Mouse (Mus musculus) urinary bladder, postnatal 25 days (tissue): ENCODE measurements around the gene Chd2.
"Not testable (repeated sequence)": the region's sequence is repeated elsewhere in the genome, so short reads cannot be mapped to it uniquely, and the experiment has no call there.

Experiments used
- DNase-seq: peaks from one replicate; pipeline ENCODE4 v3.0.0; 2022; ENCODE audit warnings: low spot score

The Chd2 gene

DNA sequence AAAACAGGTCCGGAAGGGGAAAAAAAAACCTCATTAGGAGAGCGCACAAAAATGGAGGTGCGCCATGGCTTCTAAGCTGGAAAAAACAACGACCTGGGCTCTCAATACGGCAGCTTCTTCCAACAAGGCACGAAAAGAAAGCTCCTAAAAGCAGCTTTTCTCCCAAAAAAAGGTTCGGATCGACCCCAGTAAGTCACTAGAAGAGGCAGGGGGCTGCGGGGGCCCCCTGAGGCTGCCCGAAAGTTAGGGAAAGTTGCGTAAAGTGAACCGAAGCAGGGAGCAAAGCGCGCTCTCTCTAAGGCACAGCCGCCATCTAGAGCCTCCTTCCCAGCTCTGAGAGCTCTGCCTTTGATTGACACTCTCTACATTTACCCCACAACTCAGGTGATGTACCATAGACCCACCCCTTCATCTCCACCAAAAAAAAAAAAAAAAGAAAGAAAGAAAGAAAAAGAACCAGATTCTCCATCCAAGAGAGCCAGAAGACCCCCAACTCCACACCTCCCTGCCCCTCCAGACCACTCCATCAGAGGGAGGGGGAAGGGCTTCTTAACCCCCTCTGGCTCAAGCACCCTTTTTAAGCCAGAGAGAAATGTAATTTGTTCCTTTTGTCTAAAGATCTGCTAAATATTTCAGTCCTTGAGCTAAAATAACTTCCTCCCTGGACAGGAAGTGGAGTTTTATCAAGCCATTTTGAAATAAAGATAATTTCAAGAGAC, at the start of gene Chd2:
Gene Chd2, minus strand, starts transcription at position 419 of the 719 bp plus-strand sequence.
- DNase-seq: peak; percentile 50

GRCm38 (mm10) chr7:73590757-73591156, 49.1 kb upstream of the Chd2 start:
- DNase-seq: no peak

GRCm38 (mm10) chr7:73589208-73589771, 47.7 kb upstream of the Chd2 start:
- DNase-seq: peak; percentile 46

DNA sequence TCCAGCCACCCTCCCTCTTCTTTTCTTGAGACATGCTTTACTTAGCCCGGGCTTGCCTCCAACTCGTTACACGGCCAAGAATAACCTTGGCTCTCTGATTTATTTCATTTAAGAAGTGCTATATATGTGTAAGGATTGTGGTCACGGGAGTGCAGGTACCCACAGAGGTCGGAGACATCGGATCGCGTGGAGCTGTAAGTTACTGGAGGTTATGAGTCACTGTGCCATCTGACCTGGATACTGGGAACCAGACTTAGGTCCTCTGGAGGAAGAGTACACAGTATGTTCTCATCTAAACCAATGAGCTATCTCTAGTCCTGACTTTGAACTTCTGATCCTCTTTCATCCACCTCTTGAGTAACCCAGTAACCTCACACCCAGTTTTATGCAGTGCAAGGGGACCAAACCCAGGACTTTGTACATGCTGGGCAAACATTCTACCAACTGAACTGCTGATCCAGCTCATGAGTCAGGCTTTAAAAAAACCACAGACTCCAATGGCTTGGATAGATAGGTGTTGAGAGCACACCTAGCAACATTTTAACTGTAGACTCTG, 46.8 kb upstream of the Chd2 start:
- DNase-seq: no peak

- DNase-seq: no peak
These were observed 45.1 kb upstream of the Chd2 start for GRCm38 (mm10) chr7:73586717-73587116.

- no peak for DNase-seq
These were observed 44.6 kb upstream of the Chd2 start for GRCm38 (mm10) chr7:73586206-73586605.

DNA sequence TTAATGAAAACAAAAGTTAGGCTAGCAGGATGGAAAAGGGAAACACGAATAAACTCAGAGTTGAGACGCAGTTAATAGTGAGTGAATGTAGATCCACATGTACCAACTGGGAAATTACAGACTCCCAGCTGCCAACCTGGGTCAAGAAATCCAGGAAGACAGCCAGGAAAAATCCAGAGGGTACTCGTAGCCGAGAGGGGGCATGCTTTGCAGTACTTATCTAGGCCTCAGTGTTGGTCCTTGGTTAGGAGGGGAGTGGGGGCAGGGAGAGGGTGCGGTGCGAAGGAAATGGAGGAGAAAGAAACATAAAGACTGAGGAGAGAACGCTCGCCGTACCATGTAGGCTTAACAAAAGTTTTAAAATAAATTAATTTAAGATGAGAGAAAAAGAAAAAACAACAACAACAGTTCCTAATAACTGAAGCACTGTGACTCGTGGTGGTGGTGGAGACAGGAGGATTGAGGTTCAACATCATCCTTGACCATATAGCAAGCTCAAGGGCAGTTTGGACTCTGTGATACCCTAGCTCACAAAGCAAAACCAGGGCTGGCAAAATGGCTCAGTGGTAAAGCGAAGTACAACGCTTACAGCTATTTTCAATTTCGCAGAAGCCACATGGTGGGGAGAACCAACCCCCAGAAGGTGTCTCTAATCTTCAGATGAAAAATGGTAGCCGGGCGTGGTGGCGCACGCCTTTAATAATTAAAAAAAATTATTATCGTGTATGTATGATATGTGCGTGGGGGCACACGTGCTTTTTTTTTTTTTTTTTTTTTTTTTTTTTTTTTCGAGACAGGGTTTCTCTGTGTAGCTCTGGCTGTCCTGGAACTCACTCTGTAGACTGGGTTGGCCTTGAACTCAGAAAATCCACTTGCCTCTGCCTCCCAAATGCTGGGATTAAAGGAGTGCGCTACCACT, 43.7 kb upstream of the Chd2 start:
- no peak for DNase-seq

DNA sequence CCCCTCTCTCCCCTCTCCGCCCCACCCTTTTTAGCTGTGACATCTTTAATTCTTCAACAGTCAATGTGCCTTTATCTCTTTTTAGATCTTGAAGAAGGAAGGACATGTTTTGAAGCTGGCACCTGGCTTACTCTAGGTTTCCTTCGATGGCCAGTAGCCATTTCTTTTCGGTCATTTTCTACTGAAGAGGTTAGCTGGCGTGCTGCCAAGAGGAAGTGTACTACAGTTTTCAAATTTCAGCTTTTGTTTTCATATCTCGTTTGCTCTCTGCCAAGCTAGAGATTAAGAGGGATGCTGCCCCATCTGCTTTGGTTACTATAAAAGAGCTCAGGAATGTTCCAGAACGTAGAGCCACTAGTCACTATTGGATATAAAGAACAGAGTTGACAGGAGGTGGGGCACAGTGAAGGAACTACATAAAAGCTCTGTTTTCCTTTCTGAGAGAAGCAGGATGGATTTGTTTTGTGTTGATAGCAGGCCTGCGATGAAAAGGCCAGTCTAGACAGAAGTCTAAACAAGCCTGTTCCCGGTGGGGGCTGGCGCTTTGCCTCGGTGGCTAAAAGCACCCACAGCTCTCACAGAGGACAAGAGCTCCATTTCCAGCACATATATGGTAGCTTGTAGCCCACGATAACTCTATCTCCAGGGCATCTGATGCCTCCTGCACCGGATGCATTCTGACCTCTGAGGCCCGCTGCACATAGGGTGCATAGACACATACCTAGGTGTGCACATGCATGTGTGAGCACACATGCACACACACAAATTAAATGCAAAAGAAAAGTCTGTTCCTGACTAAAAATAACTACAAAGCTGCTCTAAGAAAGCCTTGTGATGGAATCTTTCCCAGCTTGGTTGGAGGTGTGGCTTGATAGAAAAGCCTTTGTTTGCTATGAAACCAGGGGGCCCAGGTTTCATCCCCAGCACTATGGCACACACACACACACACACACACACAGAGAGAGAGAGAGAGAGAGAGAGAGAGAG, 42.7 kb upstream of the Chd2 start:
- DNase-seq: peak; percentile 67

GRCm38 (mm10) chr7:73583400-73583799, 41.8 kb upstream of the Chd2 start:
- DNase-seq: no peak

DNA sequence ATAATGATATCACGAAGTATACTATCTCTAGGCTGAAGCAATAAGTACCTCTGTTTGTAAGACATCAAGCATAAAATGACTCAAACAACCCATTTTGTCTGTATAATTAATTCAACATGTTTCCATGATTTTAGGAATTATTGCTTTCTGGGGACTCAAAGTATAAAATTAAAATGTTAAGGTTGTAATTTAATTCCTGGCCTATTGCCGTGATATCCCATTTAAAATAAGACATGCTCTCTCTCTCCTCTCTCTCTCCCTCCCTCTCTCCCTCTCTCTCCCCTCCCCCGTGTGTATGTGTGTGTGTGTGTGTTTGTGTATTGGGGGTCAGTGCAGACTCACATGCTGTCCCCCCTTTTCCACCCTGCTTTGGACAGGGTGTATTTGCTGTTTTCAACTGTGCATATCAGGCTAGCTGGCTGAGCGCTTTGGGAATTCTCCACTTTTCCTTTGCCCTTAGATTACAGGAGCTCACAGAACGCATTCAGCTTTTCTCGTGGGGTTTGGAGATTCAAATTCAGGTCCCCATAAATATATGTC, 40.3 kb upstream of the Chd2 start:
- no peak for DNase-seq

GRCm38 (mm10) chr7:73579072-73579731, 37.6 kb upstream of the Chd2 start:
- DNase-seq: no peak

GRCm38 (mm10) chr7:73577888-73578421, 36.3 kb upstream of the Chd2 start:
- no peak for DNase-seq

DNA sequence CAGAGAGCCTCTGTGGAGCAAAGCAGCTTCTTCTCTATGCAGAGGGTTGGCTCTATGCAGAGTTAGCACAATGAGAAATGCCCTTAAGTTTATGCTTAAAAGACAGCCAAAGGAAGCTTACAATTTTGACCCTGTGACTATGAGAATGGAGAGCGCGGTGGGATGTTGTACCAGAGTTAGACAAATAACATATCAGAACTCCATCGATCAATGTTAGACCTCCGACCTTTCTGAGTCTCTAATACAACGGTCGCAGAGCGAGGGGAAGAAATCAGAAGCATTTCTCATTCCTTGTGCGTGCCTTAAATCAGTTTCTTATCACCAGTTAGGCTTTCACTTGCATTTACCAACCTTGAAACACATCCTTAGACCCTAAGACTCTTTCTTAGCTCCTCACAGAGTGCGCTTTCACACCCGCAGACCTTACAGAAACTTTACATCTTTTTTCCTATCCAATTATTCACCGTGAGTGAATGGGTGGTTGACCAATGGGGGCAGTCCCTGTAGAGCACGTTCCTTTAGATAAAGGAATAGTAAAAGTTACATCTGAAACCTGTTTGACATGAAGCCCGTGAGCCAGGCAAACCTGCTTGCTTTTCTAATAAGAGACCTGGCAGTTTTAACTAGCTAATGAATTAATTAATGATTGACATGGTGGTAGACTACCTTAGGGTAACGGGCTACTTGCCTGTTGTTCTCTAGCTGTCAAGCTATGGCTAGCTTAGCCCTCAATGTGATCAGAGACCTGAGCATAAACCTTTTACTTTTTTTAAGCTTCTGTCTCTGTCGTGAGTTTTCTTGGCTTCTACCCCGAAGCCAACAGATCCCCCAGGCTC, 34.7 kb upstream of the Chd2 start:
- no peak for DNase-seq

- no peak for DNase-seq
These were observed 33.6 kb upstream of the Chd2 start for GRCm38 (mm10) chr7:73575257-73575656.

DNA sequence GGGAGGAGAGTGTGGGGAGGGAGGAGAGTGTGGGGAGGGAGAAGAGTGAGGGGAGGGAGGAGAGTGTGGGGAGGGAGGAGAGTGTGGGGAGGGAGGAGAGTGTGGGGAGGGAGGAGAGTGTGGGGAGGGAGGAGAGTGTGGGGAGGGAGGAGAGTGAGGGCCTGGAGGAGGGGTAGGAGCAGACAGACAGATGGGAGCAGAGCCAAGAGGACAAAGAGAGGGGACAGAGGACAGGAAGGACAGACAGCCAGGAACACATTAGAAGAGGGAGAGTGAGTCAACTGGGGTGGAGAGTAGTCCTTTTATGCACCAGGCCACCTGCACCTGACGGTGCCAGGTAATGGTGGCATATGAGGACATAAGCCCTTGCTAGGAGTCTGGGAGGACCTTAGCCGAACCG, 33.0 kb upstream of the Chd2 start:
- DNase-seq: not testable (repeated sequence)

- DNase-seq: no peak
These were observed 30.9 kb upstream of the Chd2 start for GRCm38 (mm10) chr7:73572571-73572970.

DNA sequence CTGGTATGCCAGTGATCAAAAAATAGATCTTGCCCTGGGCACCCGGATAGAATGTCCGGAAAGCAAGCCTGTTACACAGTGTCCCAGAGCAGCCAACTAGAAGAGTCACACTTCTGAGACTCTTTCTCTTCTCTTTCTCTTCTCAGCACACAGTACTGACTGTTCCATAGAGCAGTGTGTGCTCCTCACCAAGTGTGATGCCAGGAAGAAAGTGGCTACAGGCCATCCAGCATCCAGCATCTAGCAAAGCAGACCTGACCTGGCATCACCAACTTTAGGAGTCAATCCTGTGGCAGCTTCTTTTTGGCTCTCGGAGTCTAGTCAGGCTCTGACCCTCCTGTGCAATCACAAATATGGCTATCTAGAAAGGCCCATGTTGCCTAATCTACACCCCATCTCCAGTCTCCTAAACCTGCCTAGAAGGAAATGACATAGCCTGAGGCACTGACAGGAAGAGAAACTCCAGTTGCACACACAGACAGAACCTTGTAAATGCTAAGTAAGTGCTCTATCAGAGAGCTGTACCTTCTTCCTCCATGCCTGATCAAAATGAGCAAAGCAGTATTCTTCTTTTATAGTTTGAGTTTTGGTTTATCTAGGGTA, 27.3 kb upstream of the Chd2 start:
- no peak for DNase-seq

- no peak for DNase-seq
These were observed 26.1 kb upstream of the Chd2 start for GRCm38 (mm10) chr7:73567754-73568161.

GRCm38 (mm10) chr7:73564131-73564530, 22.5 kb upstream of the Chd2 start:
- DNase-seq: no peak
